Mouse (Mus musculus) spleen, adult 2 months (tissue): Measurements from ENCODE around the gene Rras2.

Experiments used
- CTCF ChIP-seq: fragments of 200-500 bp; IDR thresholded peaks from 2 replicates; pipeline ENCODE4 v1.5.1; 2011; ENCODE audit warnings: mild to moderate bottlenecking, inconsistent platforms; ENCODE audit not compliant: insufficient read depth, insufficient read length, insufficient replicate concordance; ENCODE audit errors: extremely low read depth
- POLR2A ChIP-seq: fragments of 200-500 bp; IDR thresholded peaks from 2 replicates; pipeline ENCODE4 v1.6.1; 2011; ENCODE audit warnings: low read depth, low read length, inconsistent platforms

DNA sequence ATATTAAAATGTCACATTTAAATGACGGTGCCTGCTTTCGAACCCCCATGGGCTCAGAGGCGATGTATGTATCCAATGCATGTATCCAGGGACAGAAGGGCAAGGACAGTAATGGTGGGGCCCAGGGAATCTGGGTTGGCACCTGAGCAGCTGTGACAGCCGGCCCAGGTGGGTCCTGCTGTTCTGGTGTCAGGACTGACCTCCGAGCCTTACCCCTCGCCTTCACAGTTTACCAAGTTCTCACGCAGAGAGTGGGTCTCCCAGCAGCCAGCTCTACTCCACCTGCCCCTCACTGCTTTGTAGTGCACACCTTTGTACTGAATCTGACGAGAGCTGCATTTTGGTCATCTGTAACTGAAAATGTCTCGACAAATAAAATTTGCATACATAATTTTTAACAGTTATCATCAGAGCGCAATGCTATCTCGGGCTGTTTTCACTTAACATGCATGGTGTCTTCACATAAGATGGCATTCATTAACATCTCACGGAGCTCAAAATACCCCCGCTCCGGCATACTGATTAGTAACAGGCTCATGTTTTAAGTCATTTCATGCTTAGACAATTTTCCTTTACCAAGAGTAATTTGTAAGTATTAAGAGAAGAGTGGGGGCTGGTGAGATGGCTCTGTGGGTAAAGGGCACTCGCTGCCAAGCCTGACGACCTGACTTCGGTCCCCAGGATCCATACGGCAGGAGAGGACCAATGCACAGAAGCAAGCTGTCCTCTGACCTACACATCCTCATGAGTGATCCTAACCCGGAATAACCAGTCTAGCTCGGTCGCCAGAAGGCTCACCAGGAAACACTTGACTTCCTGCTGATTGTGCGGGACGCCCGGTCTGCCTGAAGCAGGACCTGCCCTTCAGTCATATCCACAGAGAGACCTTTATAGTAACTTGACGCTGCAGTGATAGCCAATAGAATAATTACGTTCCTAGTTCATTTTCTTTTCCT lies 74.3 kb downstream of the Rras2 start:
- no peak for TF ChIP-seq CTCF
- no peak for TF ChIP-seq POLR2A
